Mouse (Mus musculus): ENCODE results near the gene Crb1.

The Crb1 gene

DNA sequence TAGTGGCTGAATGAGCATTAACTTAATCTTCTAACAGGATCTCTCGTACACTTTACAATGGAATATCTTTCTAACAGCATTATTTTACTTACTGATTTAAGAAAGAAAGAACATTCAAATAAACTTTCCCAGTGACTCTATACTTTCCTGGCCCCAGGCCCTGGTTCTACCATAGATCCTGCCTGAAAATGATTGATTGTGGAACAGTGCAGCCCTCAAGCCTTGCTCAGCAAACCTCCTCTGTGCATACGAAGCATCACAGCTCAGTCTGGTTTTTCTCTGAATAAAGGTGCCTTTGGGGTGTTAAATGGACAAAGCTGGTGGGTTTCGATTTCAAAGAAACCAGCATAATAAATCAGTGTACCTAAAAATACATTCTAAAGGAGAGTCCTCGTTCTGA is 153.1 kb downstream of the Crb1 start:
- DNase-seq (ENCODE audit: low spot score), result no peak

DNA sequence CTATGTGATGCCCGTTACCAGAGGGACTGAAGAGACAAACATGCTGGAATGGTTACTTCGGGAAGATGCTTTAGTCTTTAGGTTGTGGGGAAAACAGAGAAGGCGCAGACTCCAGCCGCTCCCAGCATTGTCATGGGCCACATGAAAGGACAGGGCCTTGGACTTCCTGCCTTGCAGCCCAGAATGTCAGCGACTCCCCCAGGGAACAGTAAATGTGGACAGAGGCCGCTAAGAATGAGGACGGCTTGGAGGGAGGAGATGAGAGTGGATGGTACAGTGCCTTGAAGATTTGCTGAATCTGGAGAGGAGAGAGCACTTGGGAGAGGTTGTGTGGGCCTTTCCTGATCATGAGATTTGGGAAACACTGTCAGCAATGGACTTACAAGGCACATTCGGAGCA is 161.6 kb downstream of the Crb1 start:
- DNase-seq (ENCODE audit: low spot score), result no peak

DNA sequence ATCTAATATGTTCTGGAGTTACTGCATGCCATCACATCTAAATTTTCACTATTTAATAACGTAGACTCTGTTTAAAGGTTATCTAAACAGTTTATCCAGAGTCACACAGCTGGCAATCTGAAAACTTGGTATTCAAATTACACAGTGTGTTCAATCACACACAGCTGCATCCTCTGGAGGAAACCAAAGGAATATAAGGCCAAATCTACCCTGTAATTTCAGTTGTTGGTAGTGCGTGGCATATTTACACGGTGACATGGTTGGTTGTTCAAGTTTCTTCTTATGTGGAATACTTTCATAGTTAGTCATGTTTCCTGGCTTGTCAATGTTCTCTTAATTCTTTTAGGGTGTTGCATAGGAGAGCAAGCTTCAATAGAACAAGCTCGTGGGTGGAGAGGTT is 166.4 kb downstream of the Crb1 start:
- no peak for DNase-seq (ENCODE audit: low spot score)

DNA sequence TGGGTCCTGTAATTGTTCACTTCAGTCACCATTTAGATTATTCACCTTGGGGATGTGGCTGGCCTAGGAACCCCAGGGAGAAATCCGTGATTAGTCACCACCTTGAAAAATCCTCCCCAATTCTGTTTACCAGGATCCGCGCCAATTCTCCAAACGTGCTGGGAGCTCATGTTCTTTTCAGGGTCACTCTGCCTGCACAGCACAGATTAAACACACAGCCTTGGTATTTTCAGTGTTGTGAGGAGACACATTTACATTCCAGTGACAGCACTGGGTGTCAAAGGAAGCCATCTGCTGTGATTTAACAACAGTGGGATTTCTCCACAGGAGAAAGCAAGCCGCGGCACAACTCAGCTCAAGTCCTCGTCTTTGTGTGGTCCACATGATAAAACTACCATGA is 167.1 kb downstream of the Crb1 start:
- no peak for DNase-seq (ENCODE audit: low spot score)

DNA sequence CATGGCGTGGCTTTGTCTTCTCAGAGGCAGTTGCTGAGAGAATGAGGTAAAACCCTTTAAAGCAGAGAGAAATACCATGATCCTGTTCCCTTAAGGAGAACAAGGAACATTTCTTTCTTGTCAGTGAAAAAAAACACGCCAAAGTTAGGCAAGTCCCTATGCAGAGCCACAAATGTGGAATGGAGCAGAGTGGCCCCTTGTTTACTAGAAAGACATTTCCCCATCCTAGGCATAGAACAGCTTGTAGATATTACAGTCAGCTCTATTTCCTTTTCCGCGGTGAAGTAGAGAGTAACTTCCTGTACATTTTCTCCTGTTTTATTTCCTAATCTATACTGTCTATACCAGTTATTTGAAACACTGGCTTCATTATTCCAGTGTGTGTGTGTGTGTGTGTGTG is 170.6 kb downstream of the Crb1 start:
- DNase-seq (ENCODE audit: low spot score), result no peak

DNA sequence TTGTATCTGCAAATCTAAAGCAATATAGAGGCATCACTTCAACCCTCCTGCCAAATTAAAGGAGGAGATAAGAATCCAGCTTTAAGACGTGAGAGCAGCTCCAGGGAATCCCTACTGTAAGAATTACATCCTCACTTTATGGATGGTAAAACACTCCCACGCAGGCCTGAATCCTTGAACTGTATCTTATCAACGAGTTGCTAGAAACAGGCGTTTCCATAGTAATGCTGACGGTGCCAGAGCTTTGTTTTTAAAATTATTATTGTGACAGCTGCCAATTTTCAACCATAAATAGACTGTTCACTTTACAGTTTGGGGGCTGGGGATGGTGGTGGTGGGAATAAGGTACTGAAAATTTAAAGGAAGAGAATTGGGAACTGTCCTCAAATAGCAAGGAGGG is 173.9 kb downstream of the Crb1 start:
- DNase-seq (ENCODE audit: low spot score), result no peak

DNA sequence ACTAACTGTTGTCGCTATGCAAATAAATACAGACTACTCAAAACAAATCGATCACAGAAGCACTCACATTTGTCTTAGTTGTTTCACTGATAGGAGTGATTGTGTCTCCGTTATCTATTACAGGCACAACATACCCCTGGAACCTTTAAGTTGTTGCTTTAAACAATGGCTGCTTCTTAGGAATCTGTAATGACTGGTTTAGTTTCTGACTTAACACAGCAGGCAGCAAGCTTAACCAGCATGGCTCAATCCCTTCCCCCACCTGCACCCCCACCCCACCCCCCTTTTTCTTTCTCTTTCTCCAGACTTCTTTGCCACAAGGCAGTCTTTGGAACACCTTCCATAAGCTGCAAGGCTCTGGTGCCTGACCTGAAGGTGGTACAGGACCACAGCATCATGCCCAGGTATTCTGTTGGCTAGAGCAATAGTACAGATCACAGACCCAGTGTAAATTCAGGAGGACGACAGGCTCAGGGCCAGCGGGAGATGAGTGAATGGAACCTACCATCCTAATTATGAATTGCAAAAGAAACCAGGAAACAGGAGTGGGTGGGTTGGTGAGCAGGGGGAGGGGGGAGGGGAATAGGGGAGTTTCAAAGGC is 182.4 kb downstream of the Crb1 start:
- DNase-seq (ENCODE audit: low spot score), result no peak

DNA sequence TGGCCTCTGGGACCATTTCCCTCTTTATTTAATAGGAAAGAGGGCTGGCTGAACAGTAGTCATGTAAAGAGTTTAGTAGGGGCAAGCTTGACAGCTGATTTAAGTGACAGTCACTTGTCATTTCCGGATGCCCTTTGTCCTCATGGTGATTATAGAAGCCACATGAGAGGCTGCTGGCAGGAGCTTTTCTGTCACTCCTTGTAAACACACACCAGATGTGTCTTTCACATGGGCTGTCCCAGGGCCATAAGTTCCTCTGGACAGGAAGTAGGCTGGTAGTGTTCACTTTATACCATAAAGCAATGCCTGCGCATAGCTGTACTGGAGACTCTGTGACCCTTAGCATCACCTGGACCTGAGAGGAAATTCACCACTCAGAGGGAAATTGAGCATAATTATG is 182.9 kb downstream of the Crb1 start:
- DNase-seq (ENCODE audit: low spot score), result peak; percentile 9

DNA sequence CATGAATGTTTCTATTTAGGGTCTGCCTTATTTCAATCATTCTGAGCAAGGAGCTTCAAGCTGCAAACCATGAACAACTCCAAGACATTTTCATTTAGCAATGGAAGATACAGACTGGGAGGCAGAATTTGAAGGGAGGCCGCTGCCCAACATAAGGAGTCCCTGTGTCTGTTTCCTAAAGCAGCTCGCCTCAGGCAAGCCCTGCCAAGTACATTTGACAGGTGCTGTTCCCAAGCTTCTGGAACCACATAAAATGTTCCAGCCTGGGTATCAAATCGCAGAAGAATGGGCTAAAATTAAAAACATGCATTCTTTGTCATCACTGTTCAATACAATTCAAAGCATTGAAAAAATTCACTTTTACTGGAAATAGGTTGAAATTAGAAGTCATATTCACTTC is 184.3 kb downstream of the Crb1 start:
- DNase-seq (ENCODE audit: low spot score), result no peak

DNA sequence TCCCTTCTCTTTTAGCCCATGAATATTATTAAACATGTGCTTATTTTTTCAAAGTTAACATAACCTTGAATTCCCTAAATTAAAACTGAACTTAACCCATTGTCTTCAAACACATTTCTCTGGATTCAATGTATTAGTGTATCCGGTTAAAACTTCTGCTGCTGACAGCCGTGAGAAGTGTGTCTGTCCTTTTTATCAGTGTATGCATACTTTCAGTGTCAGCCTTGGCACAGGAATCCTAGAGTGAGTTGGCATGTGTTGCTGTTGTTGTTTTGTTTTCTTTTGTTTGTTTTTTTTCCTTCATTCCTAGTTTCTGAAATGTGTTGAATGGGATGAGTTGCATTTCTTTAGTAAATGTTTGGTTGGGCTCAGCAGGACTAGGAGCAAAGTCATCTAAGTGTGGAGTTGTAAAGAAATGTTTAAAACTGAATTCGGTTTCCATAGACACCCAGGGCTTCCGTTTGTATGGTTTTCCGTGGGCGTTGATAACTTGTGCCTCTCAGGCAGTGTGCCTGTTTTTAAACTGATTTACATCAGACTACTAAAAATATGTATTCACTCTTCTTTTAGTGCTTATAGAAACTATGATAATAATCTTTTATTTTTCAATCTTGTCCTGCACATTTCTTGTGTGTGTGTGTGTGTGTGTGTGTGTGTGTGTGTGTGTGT is 196.3 kb downstream of the Crb1 start:
- no peak for DNase-seq (ENCODE audit: low spot score)

DNA sequence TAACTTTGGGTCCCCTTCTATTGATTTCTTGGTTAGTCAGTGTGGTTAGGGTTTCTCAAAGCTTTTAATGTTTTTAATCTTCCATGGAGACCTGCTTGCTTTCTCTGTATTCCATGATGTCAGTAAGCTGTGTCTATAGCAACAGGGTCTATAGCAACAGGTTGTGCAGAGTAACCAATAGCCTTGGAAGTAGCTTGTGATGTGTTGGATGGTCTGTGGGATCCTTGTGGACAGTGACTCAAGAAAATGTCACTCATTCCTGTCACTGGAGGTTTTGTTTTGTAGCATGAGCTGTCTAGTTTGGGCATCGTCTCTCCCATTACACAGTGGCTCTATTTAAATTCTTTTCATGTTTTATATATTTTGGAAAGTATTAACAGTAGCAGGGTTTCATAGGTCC is 197.2 kb downstream of the Crb1 start:
- DNase-seq (ENCODE audit: low spot score), result no peak

DNA sequence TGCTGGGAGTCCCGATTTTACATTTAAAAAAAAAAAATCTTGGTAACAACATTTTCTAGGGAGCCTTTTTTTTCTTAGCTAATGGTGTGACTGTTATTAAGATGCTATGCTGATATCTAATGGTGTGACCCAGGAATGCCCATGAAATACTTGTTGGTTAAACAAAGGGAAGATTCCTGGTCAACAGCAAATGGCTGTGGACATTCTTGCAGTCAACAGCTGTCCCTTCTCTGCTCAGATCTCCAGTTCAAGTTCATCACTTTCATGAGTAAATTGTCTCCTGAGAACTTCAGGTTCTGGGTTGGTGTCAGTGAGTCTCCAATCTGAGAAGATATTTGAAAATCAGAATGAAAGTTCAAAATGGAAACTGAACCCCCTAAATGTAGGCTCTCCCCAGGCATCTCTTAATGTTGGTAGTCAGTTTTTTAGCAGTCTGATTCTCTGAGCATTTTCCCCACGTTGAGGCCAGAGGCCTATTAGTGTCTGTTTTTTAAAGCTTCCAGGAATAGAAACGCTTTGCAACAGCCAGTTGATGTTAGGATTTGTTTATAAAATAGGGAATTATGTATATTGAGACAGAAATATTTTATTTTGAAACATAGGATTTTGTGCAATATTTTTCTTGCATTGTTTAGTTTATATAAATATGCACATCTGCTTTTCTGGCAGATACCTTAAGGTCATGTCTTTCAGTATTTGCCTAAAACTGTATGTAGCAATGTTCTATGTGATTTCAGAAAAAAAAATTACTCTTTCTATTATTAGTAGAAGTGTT is 202.7 kb downstream of the Crb1 start:
- DNase-seq (ENCODE audit: low spot score), result no peak

DNA sequence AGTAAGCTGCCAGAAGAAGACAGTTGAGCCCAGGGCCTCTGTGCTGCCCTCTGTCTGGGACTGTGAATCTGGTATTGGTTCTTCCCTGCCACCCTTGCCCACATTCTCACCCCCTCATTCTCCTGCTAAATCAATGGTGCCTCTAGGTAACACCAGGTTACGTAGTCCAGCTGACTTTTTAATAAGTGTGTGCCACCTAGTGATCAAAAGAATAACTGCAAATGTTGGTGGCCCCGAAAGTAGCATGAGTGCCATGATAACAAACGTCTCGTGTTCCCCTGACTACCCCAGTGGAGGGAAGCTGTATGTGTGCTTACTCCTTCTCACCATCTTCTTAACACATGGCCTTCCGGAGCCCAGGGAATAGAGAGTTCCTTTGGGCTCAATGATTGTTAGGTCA is 214.1 kb downstream of the Crb1 start:
- DNase-seq (ENCODE audit: low spot score), result peak; percentile 74

DNA sequence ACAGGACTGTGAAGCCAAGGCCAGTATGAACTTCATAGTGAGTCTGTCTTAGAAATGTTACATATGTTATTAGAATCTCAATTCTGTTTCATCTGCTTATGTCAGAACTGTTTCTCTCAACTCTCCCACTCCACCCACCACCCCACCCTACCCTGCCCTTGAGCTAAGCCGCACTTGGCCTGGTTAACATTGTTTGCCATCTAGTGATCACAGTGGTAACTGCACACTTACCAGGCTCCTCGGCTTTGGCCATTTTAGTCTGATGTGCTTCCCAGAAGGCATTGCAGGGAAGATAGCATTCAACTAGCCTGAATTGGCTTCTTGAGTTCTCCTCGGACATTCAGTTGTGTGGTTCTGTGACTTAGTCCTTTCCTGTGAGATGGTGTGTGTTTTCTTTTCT is 215.3 kb downstream of the Crb1 start:
- DNase-seq (ENCODE audit: low spot score), result peak; percentile 67

DNA sequence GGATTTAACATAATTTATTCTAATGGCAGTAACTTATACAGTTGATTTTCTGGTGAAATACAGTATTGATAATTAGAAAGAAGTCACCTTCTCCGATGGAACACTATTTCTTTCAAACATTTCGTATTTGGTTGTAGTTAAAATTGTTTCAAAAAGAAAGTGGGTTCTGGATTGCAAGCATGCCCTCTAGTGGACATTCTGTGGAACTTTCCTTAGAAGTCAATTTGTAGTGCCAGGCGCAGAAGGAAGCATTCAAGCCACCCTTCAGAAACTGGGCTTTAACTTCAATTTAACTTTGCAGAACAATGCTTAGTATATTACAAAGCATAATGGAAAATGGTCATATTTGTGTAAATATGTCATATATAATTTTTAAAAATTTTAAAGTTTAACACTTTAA is 220.5 kb downstream of the Crb1 start:
- peak; percentile 78 for DNase-seq (ENCODE audit: low spot score)

DNA sequence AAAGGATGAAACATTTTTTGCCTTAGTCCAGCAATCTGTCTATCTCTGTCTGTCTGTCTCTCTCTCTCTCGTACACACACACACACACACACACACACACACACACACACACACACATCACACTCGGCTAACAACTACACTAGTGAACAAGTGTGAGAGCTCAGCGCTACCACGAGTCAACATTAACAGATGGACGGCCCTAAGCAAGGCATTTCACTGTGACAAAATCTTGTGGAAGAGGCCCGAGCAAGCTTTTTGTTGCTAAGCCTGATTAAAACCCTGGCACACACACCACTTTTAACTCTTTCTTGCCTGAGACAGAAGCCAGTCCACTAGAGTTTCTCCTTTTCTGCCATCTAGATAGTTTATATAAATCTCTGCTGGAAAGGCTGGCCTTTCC is 223.4 kb downstream of the Crb1 start:
- DNase-seq (ENCODE audit: low spot score), result peak; percentile 25

DNA sequence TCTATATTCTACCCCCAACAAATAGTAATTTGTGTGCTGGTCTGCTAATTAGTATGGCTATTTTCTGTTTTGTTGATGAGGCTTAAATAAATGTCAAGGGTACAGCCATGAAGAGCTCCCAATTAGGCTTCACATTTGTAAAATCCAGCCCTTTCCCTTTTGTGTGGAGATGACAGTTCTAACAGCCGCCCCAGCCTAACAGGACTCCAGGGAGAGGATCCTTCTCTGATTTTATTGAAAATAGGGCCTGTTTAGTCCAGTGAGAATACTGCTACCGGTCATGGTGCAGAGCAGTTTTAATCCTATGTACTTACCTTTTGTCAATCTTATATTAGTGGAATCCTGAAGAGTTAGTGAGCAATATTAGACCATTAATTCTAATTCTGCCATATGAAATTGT is 223.9 kb downstream of the Crb1 start:
- DNase-seq (ENCODE audit: low spot score), result peak; percentile 31

All from retina, embryonic 14.5 days (tissue).